In genomic region chr11:11371305-11371704, GRCm38 (mm10) we compare ENCODE assay signal across 29 mouse cellular contexts.
"Had no signal": no experiment of that assay in that cellular context is flagged by ENCODE, and none has a peak within 500 bp of the region (broad histone marks: within the 10 kb centered on the region; RNA-seq: fewer than 3 reads in every experiment).

No protein-coding gene starts in this region.

- DNase-seq: gastrocnemius, adult 2 months; gastrocnemius, postnatal 10 days; gastrocnemius, postnatal 25 days; heart, adult 11 months; heart, adult 2 months; heart, postnatal 14 days; heart, postnatal 36 days; kidney, adult 11 months; kidney, adult 2 months; kidney, adult 9 months; kidney, postnatal 14 days; kidney, postnatal 36 days; layer of hippocampus, adult 9-11 months; layer of hippocampus, postnatal 36 days; liver; liver, embryonic 13.5 days had no signal

- H3K36me3 ChIP-seq: heart, embryonic 13.5 days; heart, embryonic 15.5 days; hindbrain, embryonic 13.5 days; hindbrain, embryonic 15.5 days; kidney, embryonic 15.5 days; limb, embryonic 10.5 days; limb, embryonic 12.5 days; liver, embryonic 13.5 days had no signal

- H3K9me3 ChIP-seq: heart, embryonic 13.5 days; heart, embryonic 15.5 days; hindbrain, embryonic 13.5 days; hindbrain, embryonic 15.5 days; kidney, embryonic 15.5 days; limb, embryonic 10.5 days; limb, embryonic 12.5 days; liver, embryonic 13.5 days had no signal

- H3K27me3 ChIP-seq: heart, embryonic 13.5 days; heart, embryonic 15.5 days; hindbrain, embryonic 13.5 days; hindbrain, embryonic 15.5 days; kidney, embryonic 15.5 days; limb, embryonic 12.5 days; liver, embryonic 13.5 days had no signal

- H3K4me1 ChIP-seq: heart, embryonic 13.5 days; heart, embryonic 15.5 days; hindbrain, embryonic 13.5 days; hindbrain, embryonic 15.5 days; kidney, embryonic 15.5 days; limb, embryonic 10.5 days; limb, embryonic 12.5 days; liver, embryonic 13.5 days had no signal

- H3K27ac ChIP-seq: gastrocnemius, adult 2 months; heart, adult 2 months; heart, embryonic 13.5 days; heart, embryonic 15.5 days; hindbrain, embryonic 13.5 days; hindbrain, embryonic 15.5 days; hindbrain, postnatal 0 days; kidney, embryonic 15.5 days; kidney, postnatal 0 days; left cerebral cortex, adult 2 months; limb, embryonic 10.5 days; limb, embryonic 12.5 days; liver, embryonic 13.5 days had no signal

- ATAC-seq: hindbrain, postnatal 0 days; intestine, embryonic 16.5 days had no signal

- H3K4me3 ChIP-seq: gastrocnemius, adult 2 months; heart, adult 2 months; heart, embryonic 13.5 days; heart, embryonic 15.5 days; hindbrain, embryonic 13.5 days; hindbrain, embryonic 15.5 days; kidney, embryonic 15.5 days; left cerebral cortex, adult 2 months; limb, embryonic 10.5 days; limb, embryonic 12.5 days; liver, embryonic 13.5 days had no signal

- H3K9ac ChIP-seq: heart, embryonic 13.5 days; heart, embryonic 15.5 days; hindbrain, embryonic 13.5 days; hindbrain, embryonic 15.5 days; kidney, embryonic 15.5 days; limb, embryonic 12.5 days; liver, embryonic 13.5 days had no signal

- H3K4me2 ChIP-seq: heart, embryonic 11.5 days; heart, embryonic 13.5 days; heart, embryonic 15.5 days; hindbrain, embryonic 13.5 days; hindbrain, embryonic 15.5 days; kidney, embryonic 15.5 days; limb, embryonic 12.5 days; liver, embryonic 11.5 days; liver, embryonic 13.5 days had no signal
